8 mouse cellular contexts compared by ENCODE assay signal in the genomic region with DNA sequence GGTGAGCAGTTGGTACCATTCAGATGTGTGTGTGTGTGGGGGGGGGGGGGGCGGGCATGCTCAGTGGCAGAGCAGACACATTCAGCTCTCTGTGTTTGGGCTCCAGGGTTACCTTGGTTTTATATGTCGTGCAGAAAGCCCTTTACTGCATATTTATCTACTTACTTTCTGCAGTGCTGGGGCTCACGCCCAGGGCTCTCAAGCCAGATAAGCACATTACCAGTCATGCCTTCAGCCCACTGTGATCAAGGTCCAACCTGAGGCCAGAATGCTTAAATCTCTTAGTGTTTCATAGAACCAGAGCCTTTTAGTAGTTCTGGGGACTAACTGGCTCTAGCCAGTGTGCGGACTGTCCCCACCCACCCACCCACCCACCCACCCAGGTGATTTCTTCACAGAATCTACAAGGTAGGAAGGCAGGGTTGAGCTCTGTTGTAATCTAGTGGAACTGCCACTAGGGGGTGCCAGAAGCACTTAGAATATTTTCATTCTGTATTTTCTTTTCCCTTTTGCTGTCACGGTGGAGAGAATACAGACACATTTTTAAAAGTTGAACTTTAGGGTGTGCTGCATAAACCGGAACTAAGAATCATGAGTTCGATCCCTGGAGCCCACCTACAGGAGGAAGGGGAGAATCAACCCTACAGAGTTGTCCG.
DNase-seq lines count a peak whose midpoint lies in the region; ATAC-seq lines count a peak whose summit lies in the region.

No protein-coding gene starts in this region.

- H3K4me1 ChIP-seq in forebrain, embryonic 13.5 days, result no peaks in the 10 kb centered on the region
- no peaks in the 10 kb centered on the region for H3K4me1 ChIP-seq in forebrain, embryonic 11.5 days (replicated peaks; ENCODE audit: control insufficient read depth, insufficient read depth, low read length)
- no peaks in the 10 kb centered on the region for H3K4me1 ChIP-seq in midbrain, embryonic 14.5 days (ENCODE audit: control insufficient read depth, insufficient read depth, low read length)

- no peak overlapping the region for H3K4me3 ChIP-seq in forebrain, embryonic 13.5 days
- no peak overlapping the region for H3K4me3 ChIP-seq in forebrain, embryonic 11.5 days (ENCODE audit: low read depth, low read length)
- no peak overlapping the region for H3K4me3 ChIP-seq in midbrain, embryonic 14.5 days (replicated peaks; ENCODE audit: low read depth, low read length)

- H3K27ac ChIP-seq in forebrain, embryonic 13.5 days, result no peak overlapping the region
- no peak overlapping the region for H3K27ac ChIP-seq in forebrain, embryonic 11.5 days (ENCODE audit: low read depth, low read length)
- H3K27ac ChIP-seq in midbrain, embryonic 14.5 days (replicated peaks; ENCODE audit: low read depth, low read length), result no peak overlapping the region

- no peak overlapping the region for H3K9ac ChIP-seq in forebrain, embryonic 13.5 days
- H3K9ac ChIP-seq in forebrain, embryonic 11.5 days (ENCODE audit: low read length), result no peak overlapping the region
- H3K9ac ChIP-seq in midbrain, embryonic 14.5 days (replicated peaks; ENCODE audit: low read length), result no peak overlapping the region

- intact Hi-C loops in left cerebral cortex, postnatal 25 days (cut with DNase I), result loop anchor here (1.0 to 10.0 kb wide), 2 partner anchors 300 to 411 kb away; no protein-coding TSS in a partner anchor

- 78% methylated on average over 8 of the region's 8 CpGs for WGBS in forebrain, embryonic 13.5 days
- 78% methylated on average over 8 of the region's 8 CpGs for WGBS in forebrain, embryonic 11.5 days
- 77% methylated on average over 8 of the region's 8 CpGs for WGBS in midbrain, embryonic 14.5 days

- peaks cover 8% of the 10 kb centered on the region for H3K36me3 ChIP-seq in forebrain, embryonic 13.5 days (ENCODE audit: poor library complexity, severe bottlenecking)
- H3K36me3 ChIP-seq in forebrain, embryonic 11.5 days (ENCODE audit: control insufficient read depth, insufficient read depth, low read length), result peaks cover under 1% of the 10 kb centered on the region; the same call in 1 of the 2 replicates
- H3K36me3 ChIP-seq in midbrain, embryonic 14.5 days (ENCODE audit: control insufficient read depth, insufficient read depth, low read length), result peaks cover 8% of the 10 kb centered on the region

- no peaks in the 10 kb centered on the region for H3K9me3 ChIP-seq in forebrain, embryonic 13.5 days (replicated peaks)
- no peaks in the 10 kb centered on the region for H3K9me3 ChIP-seq in forebrain, embryonic 11.5 days (ENCODE audit: control insufficient read depth, low read length)
- no peaks in the 10 kb centered on the region for H3K9me3 ChIP-seq in midbrain, embryonic 14.5 days (ENCODE audit: control insufficient read depth, low read length)

- H3K4me2 ChIP-seq in forebrain, embryonic 13.5 days, result no peak overlapping the region
- H3K4me2 ChIP-seq in forebrain, embryonic 11.5 days (ENCODE audit: low read depth, low read length, severe bottlenecking), result no peak overlapping the region
- no peak overlapping the region for H3K4me2 ChIP-seq in midbrain, embryonic 14.5 days (ENCODE audit: low read length)

- H3K27me3 ChIP-seq in forebrain, embryonic 13.5 days, result peaks cover 39% of the 10 kb centered on the region
- no peaks in the 10 kb centered on the region; the same call in 1 of the 2 replicates for H3K27me3 ChIP-seq in forebrain, embryonic 11.5 days (ENCODE audit: control insufficient read depth, insufficient read depth, low read length)
- no peaks in the 10 kb centered on the region for H3K27me3 ChIP-seq in midbrain, embryonic 14.5 days (ENCODE audit: control insufficient read depth, insufficient read depth, low read length)

- DNase-seq in forebrain, embryonic 11.5 days (ENCODE audit: low spot score), result no peak
- DNase-seq in CD4-positive, CD25-positive, alpha-beta regulatory T cell, adult 2 months (ENCODE audit: low read depth, low spot score), result peak; percentile 60
- peak; percentile 57 to 76 for DNase-seq in cerebellum, postnatal 25 days
- DNase-seq in heart, postnatal 4 days, result peak; percentile 71
- DNase-seq in left cerebral cortex, postnatal 25 days (ENCODE audit: low spot score in 2 of 2), result peak; percentile 45 to 62
- DNase-seq in midbrain, embryonic 14.5 days, result peak; percentile 85
- DNase-seq in thymus, postnatal 25 days, result peak; percentile 56

- peak; percentile 29 for ATAC-seq in forebrain, embryonic 13.5 days
- no peak for ATAC-seq in forebrain, embryonic 11.5 days (replicated peaks; ENCODE audit: low FRiP score)
- no peak for ATAC-seq in midbrain, embryonic 14.5 days (ENCODE audit: low FRiP score, low TSS enrichment)
